Mouse (Mus musculus): ENCODE measurements at regions not wholly inside any gene's neighbourhood (a gene's known extent, or its start where the extent isn't known, plus 50 kb on each side); places are given as distances from the start of the nearest gene placed in this dataset.
A peak's percentile ranks its signal among the peaks of the same experiment; 100 is the strongest.
"Not testable (repeated sequence)": the region's sequence is repeated elsewhere in the genome, so short reads cannot be mapped to it uniquely, and the experiment has no call there.

GRCm38 (mm10) chr12:77089624-77090278 is 127.8 kb upstream of the Max start:
- DNase-seq (ENCODE audit: low spot score): no peak

GRCm38 (mm10) chr12:77088452-77088851 is 126.5 kb upstream of the Max start:
- no peak for DNase-seq (ENCODE audit: low spot score)

GRCm38 (mm10) chr12:77086931-77087330 is 124.9 kb upstream of the Max start:
- not testable (repeated sequence) for DNase-seq (ENCODE audit: low spot score)

- DNase-seq (ENCODE audit: low spot score): no peak
These were observed 123.9 kb upstream of the Max start for GRCm38 (mm10) chr12:77085894-77086293.

- no peak for DNase-seq (ENCODE audit: low spot score)
These were observed 123.2 kb upstream of the Max start for GRCm38 (mm10) chr12:77085244-77085643.

- DNase-seq (ENCODE audit: low spot score): no peak
These were observed 122.7 kb upstream of the Max start for GRCm38 (mm10) chr12:77084744-77085143.

GRCm38 (mm10) chr12:77084343-77084742 is 122.3 kb upstream of the Max start:
- no peak for DNase-seq (ENCODE audit: low spot score)

GRCm38 (mm10) chr12:77083760-77084159 is 121.8 kb upstream of the Max start:
- no peak for DNase-seq (ENCODE audit: low spot score)

- no peak for DNase-seq (ENCODE audit: low spot score)
These were observed 119.8 kb upstream of the Max start for GRCm38 (mm10) chr12:77081774-77082173.

GRCm38 (mm10) chr12:77079481-77079880 is 117.5 kb upstream of the Max start:
- DNase-seq (ENCODE audit: low spot score): no peak

- no peak for DNase-seq (ENCODE audit: low spot score)
These were observed 114.7 kb upstream of the Max start for GRCm38 (mm10) chr12:77076678-77077077.

GRCm38 (mm10) chr12:77074602-77075001 is 112.6 kb upstream of the Max start:
- no peak for DNase-seq (ENCODE audit: low spot score)

- no peak for DNase-seq (ENCODE audit: low spot score)
These were observed 109.7 kb upstream of the Max start for GRCm38 (mm10) chr12:77071700-77072099.

GRCm38 (mm10) chr12:77067938-77068337 is 105.9 kb upstream of the Max start:
- peak; percentile 41 for DNase-seq (ENCODE audit: low spot score)

GRCm38 (mm10) chr12:77067115-77067514 is 105.1 kb upstream of the Max start:
- peak; percentile 47 for DNase-seq (ENCODE audit: low spot score)

GRCm38 (mm10) chr12:77065645-77066512 is 103.9 kb upstream of the Max start:
- DNase-seq (ENCODE audit: low spot score): no peak

GRCm38 (mm10) chr12:77064048-77064447 is 102.0 kb upstream of the Max start:
- DNase-seq (ENCODE audit: low spot score): no peak

- DNase-seq (ENCODE audit: low spot score): no peak
These were observed 99.5 kb upstream of the Max start for GRCm38 (mm10) chr12:77061562-77061847.

GRCm38 (mm10) chr12:77060766-77061561 is 99.0 kb upstream of the Max start:
- DNase-seq (ENCODE audit: low spot score): peak; percentile 64

GRCm38 (mm10) chr12:77060060-77060695 is 98.2 kb upstream of the Max start:
- peak; percentile 31 for DNase-seq (ENCODE audit: low spot score)

GRCm38 (mm10) chr12:77059679-77060059 is 97.7 kb upstream of the Max start:
- no peak for DNase-seq (ENCODE audit: low spot score)

GRCm38 (mm10) chr12:77058596-77059190 is 96.7 kb upstream of the Max start:
- no peak for DNase-seq (ENCODE audit: low spot score)
